Mouse (Mus musculus): Measurements from ENCODE around the gene Hoxb8.

DNA sequence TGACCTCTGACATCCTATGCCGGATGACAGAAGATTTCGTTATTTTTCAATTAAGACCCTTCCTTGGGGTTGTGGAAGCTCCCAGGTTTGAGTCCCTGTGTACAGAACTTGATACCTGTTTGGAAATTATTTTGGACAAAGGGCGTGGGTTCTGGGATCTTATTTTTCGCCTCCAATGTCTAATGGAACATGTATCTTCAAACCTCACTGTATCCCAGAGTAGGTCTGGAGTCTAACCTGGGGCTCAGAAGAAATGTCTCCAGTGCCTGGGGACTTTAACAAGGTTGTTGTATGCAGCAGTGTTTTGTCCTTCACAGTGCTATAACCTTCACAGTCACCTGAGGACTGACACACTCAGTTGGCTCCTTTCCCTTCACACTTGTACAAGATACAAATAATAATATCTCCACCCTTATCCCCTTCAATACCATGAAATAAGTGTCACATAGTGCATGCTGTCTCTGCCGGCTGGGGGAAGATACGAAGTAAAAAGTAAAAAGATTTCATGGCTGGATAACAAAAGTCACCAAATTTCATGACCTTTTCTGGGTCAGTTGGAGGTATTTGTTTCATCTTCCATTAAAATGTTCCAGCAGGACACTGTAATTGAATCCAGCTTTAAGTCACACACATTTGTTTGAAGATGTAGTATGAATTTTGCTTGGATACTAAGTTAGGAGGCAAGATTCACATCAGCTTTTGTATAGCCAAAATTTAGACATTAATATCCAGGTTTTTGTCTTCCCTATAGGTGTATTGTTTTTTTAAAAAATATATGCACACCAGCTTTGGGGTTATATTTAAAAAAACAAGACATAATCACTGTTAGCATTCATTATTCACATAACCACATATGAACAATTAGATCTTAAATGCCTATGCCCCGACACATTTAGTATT, 14.4 kb upstream of the Hoxb8 start:
- no peak for TF ChIP-seq CTCF (IDR thresholded peaks at IDR 0.05; ENCODE audit: extremely low read depth, insufficient read depth, low read length)
- no peak for TF ChIP-seq POLR2A (IDR thresholded peaks at IDR 0.05; ENCODE audit: extremely low read depth, insufficient read depth, low read length)

Data from cortical plate, adult 2 months (tissue).